Mouse (Mus musculus): Measurements from ENCODE around the gene AC170998.1.

GRCm38 (mm10) chr17:28756447-28756846, 30.6 kb downstream of the AC170998.1 start:
- TF ChIP-seq POLR2A (IDR thresholded peaks at IDR 0.05; ENCODE audit: low read depth, low read length) (no peak), CTCF (IDR thresholded peaks at IDR 0.05; ENCODE audit: borderline replicate concordance, insufficient read depth, low read length) (no peak)

All from embryonic fibroblast, embryonic 13.5 days (primary cell).